Mouse (Mus musculus): ENCODE results near the gene Tmem151a. TPM values are rescaled to one million over a fixed set of nuclear protein-coding genes. Genes with fewer than 3 reads are reported as not detected.
A peak's percentile ranks its signal among the peaks of the same experiment; 100 is the strongest.

Tmem151a gene
- polyA plus RNA-seq, 1 experiment, result 0.69 TPM

DNA sequence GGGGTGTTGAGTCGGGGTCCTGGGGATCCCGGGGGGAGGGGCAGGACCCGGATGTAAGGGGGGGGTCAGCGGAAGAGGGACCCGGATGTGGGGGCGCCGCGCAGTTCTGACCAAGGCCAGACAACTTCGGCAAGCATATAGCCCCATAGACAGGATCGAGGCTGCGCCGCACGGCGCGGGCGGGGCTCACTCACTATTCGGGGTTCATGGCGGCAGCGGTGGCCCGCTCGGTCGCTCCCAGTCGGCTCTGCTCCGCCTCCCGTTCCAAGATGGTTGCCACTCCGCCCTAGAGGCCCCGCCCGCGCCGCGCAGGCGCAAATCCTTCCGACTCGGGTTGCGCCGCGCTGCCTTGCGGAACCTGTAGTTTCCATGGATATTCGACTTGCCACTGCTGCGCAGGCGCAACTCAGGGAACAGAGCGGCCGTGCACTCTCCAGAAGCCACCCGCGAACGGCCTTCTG is 21.4 kb upstream of the Tmem151a start, which contains the start of gene Rab1b:
TSS of gene Rab1b (minus strand) at position 342 of the 461 bp plus-strand sequence.
- under 1% methylated on average over 39 of the region's 46 CpGs for WGBS
- peak; percentile 35 for TF ChIP-seq POLR2A (IDR thresholded peaks at IDR 0.05; ENCODE audit: low read depth, low read length)
- no peak for TF ChIP-seq CTCF (IDR thresholded peaks at IDR 0.05; ENCODE audit: extremely low read depth, insufficient read depth, insufficient read length, insufficient replicate concordance)
- H3K4me1 ChIP-seq (ENCODE audit: control insufficient read depth, insufficient read depth, insufficient read length), result peaks cover 7% of the 10 kb centered on the region; the same call in 1 of the 2 replicates

DNA sequence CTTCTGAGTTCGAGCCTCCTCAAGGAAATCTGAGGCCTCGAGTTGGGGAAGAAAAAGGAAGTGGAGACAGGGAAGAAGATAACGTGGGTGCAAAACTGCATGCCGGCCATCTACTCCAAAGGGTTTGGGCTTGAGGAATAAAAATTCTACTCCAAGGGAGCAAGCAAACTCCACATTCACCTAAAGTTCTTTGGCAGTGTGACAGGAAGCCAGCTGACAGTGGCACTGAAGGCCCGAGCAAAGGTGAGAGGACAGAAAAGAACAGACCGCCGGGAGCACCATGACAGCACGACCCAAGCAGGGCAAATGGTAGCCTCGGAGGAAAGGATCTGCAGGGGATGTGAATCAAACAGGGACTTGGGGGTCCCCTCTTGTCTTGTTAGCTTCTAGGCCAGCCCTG is 20.7 kb upstream of the Tmem151a start:
- DNase-seq (ENCODE audit: low read depth in 1 of 2, low spot score in 2 of 2), result no peak
- no peaks in the 10 kb centered on the region for H3K27me3 ChIP-seq (ENCODE audit: control insufficient read depth, insufficient read depth, low read length)
- peak overlapping the region; percentile 97 for H3K4me3 ChIP-seq (ENCODE audit: extremely low read depth, insufficient read depth, insufficient read length)
- peaks cover 24% of the 10 kb centered on the region for H3K36me3 ChIP-seq (ENCODE audit: control insufficient read depth, insufficient read depth, low read length)
- 2% methylated on average over 9 of the region's 9 CpGs for WGBS
- TF ChIP-seq POLR2A (IDR thresholded peaks at IDR 0.05; ENCODE audit: low read depth, low read length) (no peak), CTCF (IDR thresholded peaks at IDR 0.05; ENCODE audit: extremely low read depth, insufficient read depth, insufficient read length, insufficient replicate concordance) (no peak)
- peaks cover 7% of the 10 kb centered on the region; the same call in 1 of the 2 replicates for H3K4me1 ChIP-seq (ENCODE audit: control insufficient read depth, insufficient read depth, insufficient read length)
- peak overlapping the region; percentile 98 for H3K27ac ChIP-seq (ENCODE audit: insufficient read depth, low read length)

More for the DNA sequence above, 21.4 kb upstream of the Tmem151a start, which contains the start of gene Rab1b:
- no peaks in the 10 kb centered on the region for H3K27me3 ChIP-seq (ENCODE audit: control insufficient read depth, insufficient read depth, low read length)
- peaks cover 20% of the 10 kb centered on the region for H3K36me3 ChIP-seq (ENCODE audit: control insufficient read depth, insufficient read depth, low read length)
- peak within 1 kb of the TSS; percentile 97 for H3K4me3 ChIP-seq (ENCODE audit: extremely low read depth, insufficient read depth, insufficient read length)
- DNase-seq (ENCODE audit: low read depth in 1 of 2, low spot score in 2 of 2), result peak; percentile 95 to 96
- peak within 1 kb of the TSS; percentile 98 for H3K27ac ChIP-seq (ENCODE audit: insufficient read depth, low read length)

- H3K4me3 ChIP-seq (ENCODE audit: extremely low read depth, insufficient read depth, insufficient read length), result peak within 1 kb of the TSS; percentile 27; the same call in 1 of the 2 replicates
- H3K36me3 ChIP-seq (ENCODE audit: control insufficient read depth, insufficient read depth, low read length), result peaks cover 33% of the 10 kb centered on the region
- no peak within 1 kb of the TSS for H3K27ac ChIP-seq (ENCODE audit: insufficient read depth, low read length)
- peaks cover 8% of the 10 kb centered on the region for H3K4me1 ChIP-seq (ENCODE audit: control insufficient read depth, insufficient read depth, insufficient read length)
- H3K27me3 ChIP-seq (ENCODE audit: control insufficient read depth, insufficient read depth, low read length), result peaks cover 4% of the 10 kb centered on the region
- 12% methylated on average over 45 of the region's 48 CpGs for WGBS
- no peak for DNase-seq (ENCODE audit: low read depth in 1 of 2, low spot score in 2 of 2)
- no peak for TF ChIP-seq CTCF (IDR thresholded peaks at IDR 0.05; ENCODE audit: extremely low read depth, insufficient read depth, insufficient read length, insufficient replicate concordance)
- TF ChIP-seq POLR2A (IDR thresholded peaks at IDR 0.05; ENCODE audit: low read depth, low read length), result no peak
Observed at GRCm38 (mm10) chr19:5098363-5099143, 13.2 kb upstream of the Tmem151a start, which contains the start of gene Cnih2. Gene Cnih2 (minus strand): TSS chr19:5098521.

- Histone ChIP-seq H3K4me1 (ENCODE audit: control insufficient read depth, insufficient read depth, insufficient read length) (peaks cover 8% of the 10 kb centered on the region), H3K27ac (ENCODE audit: insufficient read depth, low read length) (no peak overlapping the region), H3K4me3 (ENCODE audit: extremely low read depth, insufficient read depth, insufficient read length) (peak overlapping the region; percentile 27; the same call in 1 of the 2 replicates), H3K27me3 (ENCODE audit: control insufficient read depth, insufficient read depth, low read length) (peaks cover 4% of the 10 kb centered on the region), H3K36me3 (ENCODE audit: control insufficient read depth, insufficient read depth, low read length) (peaks cover 27% of the 10 kb centered on the region)
- no peak for DNase-seq (ENCODE audit: low read depth in 1 of 2, low spot score in 2 of 2)
- 11% methylated on average over 24 of the region's 31 CpGs for WGBS
- TF ChIP-seq CTCF (IDR thresholded peaks at IDR 0.05; ENCODE audit: extremely low read depth, insufficient read depth, insufficient read length, insufficient replicate concordance) (no peak), POLR2A (IDR thresholded peaks at IDR 0.05; ENCODE audit: low read depth, low read length) (no peak)
Observed at GRCm38 (mm10) chr19:5097521-5098362, 12.4 kb upstream of the Tmem151a start.

DNA sequence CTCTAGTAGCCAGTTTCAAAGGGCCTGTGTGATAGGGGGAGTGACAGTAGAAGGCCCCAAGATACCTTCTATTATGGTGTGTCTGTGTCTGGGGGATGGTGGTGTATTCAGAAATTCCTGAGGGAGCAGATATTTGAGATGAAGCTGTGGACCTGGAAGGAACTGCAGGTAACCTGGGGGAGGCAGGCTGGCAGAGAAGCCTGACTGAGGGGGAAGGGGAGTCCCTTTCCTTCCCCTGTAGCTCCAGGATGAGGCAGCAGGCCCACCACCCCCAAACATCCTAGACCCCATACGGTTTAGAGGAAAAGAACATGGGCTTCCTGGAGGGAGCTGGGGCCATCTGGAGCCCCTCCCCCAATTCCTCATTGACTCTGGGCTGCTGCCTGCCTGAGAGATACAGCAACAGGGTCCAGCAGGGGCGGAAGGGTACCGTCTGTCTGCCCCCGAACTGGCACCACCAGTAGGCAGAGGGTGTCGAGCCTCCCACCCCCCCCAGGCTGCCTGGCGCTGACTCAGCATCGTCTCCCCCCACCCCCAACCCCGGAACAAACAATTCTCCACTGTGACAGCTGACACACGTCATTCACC is 10.7 kb upstream of the Tmem151a start:
- H3K27ac ChIP-seq (ENCODE audit: insufficient read depth, low read length), result no peak overlapping the region
- peaks cover 4% of the 10 kb centered on the region for H3K27me3 ChIP-seq (ENCODE audit: control insufficient read depth, insufficient read depth, low read length)
- no peak for DNase-seq (ENCODE audit: low read depth in 1 of 2, low spot score in 2 of 2)
- H3K36me3 ChIP-seq (ENCODE audit: control insufficient read depth, insufficient read depth, low read length), result peaks cover 21% of the 10 kb centered on the region
- H3K4me1 ChIP-seq (ENCODE audit: control insufficient read depth, insufficient read depth, insufficient read length), result peaks cover 8% of the 10 kb centered on the region
- no peak for TF ChIP-seq CTCF (IDR thresholded peaks at IDR 0.05; ENCODE audit: extremely low read depth, insufficient read depth, insufficient read length, insufficient replicate concordance)
- no peak for TF ChIP-seq POLR2A (IDR thresholded peaks at IDR 0.05; ENCODE audit: low read depth, low read length)
- H3K4me3 ChIP-seq (ENCODE audit: extremely low read depth, insufficient read depth, insufficient read length), result no peak overlapping the region
- 10% methylated on average over 9 of the region's 9 CpGs for WGBS

- TF ChIP-seq CTCF (IDR thresholded peaks at IDR 0.05; ENCODE audit: extremely low read depth, insufficient read depth, insufficient read length, insufficient replicate concordance) (no peak), POLR2A (IDR thresholded peaks at IDR 0.05; ENCODE audit: low read depth, low read length) (no peak)
- DNase-seq (ENCODE audit: low read depth in 1 of 2, low spot score in 2 of 2), result no peak
- Histone ChIP-seq H3K4me3 (ENCODE audit: extremely low read depth, insufficient read depth, insufficient read length) (no peak overlapping the region), H3K4me1 (ENCODE audit: control insufficient read depth, insufficient read depth, insufficient read length) (peaks cover 8% of the 10 kb centered on the region), H3K36me3 (ENCODE audit: control insufficient read depth, insufficient read depth, low read length) (peaks cover 11% of the 10 kb centered on the region), H3K27me3 (ENCODE audit: control insufficient read depth, insufficient read depth, low read length) (peaks cover 4% of the 10 kb centered on the region), H3K27ac (ENCODE audit: insufficient read depth, low read length) (no peak overlapping the region)
- 52% methylated on average over 11 of the region's 11 CpGs for WGBS
Observed at GRCm38 (mm10) chr19:5094746-5095417, 9.6 kb upstream of the Tmem151a start.

All from spleen, adult 2 months (tissue).